17 mouse cellular contexts compared by ENCODE assay signal in the genomic region with DNA sequence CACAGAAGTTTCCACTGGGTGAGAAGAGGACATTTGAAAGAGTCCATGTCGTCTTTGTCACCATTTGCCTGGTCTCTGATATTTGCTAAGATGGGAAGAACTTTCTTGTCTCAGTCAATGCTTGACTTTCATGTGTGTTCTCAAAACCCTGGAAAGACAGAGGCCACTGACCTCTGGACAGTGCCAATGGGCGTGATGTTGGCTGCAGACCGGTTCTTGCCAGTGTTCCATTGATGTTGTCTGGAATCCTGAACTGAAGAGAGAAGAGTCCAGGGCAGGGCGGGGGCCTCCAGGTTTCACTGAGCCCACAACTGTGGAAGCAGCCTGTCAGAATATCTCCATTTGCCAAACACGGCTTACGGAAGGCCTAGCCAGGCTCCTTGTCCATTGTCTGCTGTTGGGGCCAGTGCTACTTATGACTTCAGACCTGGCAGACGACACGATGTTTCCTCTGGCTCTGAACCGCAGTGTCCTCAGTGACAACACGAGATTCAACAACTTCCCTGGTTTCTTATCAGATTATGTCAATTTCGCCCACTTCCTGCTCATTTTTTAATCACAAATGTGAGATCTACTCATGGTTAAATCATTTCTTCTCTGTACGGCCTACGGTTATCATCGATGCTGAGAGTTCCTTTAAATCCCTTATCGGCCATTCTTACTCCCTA. TPM values are rescaled to one million over a fixed set of nuclear protein-coding genes. Genes with fewer than 3 reads are reported as not detected.
DNase-seq lines count a peak whose midpoint lies in the region; ATAC-seq and TF ChIP-seq lines count a peak whose summit lies in the region.
"Had no signal": no experiment of that assay in that cellular context is flagged by ENCODE, and none has a peak within 500 bp of the region (broad histone marks: within the 10 kb centered on the region; RNA-seq: fewer than 3 reads in every experiment).

No protein-coding gene starts in this region.

- H3K4me2 ChIP-seq in midbrain, postnatal 0 days (ENCODE audit: low read depth, low read length, poor library complexity, severe bottlenecking), result no peak overlapping the region
- H3K4me2 ChIP-seq: limb, embryonic 15.5 days had no signal

- peak; percentile 76 for ATAC-seq in CD4-positive, CD25-positive, alpha-beta regulatory T cell, adult 4 months
- peak; percentile 58 for ATAC-seq in granulocyte monocyte progenitor cell, adult 5-6 weeks (replicated peaks; ENCODE audit: poor library complexity, severe bottlenecking)
- ATAC-seq in midbrain, postnatal 0 days (ENCODE audit: low FRiP score), result no peak

- H3K9ac ChIP-seq in midbrain, postnatal 0 days (replicated peaks; ENCODE audit: low read length, poor library complexity, severe bottlenecking), result no peak overlapping the region
- H3K9ac ChIP-seq: limb, embryonic 15.5 days had no signal

- no peaks in the 10 kb centered on the region for H3K9me3 ChIP-seq in midbrain, postnatal 0 days (ENCODE audit: low read length)
- H3K9me3 ChIP-seq: limb, embryonic 15.5 days had no signal

- no peaks in the 10 kb centered on the region for H3K36me3 ChIP-seq in midbrain, postnatal 0 days (ENCODE audit: insufficient read depth, low read length)
- H3K36me3 ChIP-seq: embryonic facial prominence, embryonic 10.5 days; limb, embryonic 15.5 days had no signal

- H3K27me3 ChIP-seq in midbrain, postnatal 0 days (ENCODE audit: insufficient read depth, low read length), result no peaks in the 10 kb centered on the region
- H3K27me3 ChIP-seq: CH12.LX; limb, embryonic 15.5 days had no signal

- no peaks in the 10 kb centered on the region for H3K4me1 ChIP-seq in midbrain, postnatal 0 days (ENCODE audit: insufficient read depth, low read length)
- H3K4me1 ChIP-seq: limb, embryonic 15.5 days had no signal

- peak; percentile 29 to 57 for DNase-seq in kidney, adult 8-10 months
- DNase-seq in kidney, postnatal 14 days, result no peak
- DNase-seq in naive thymus-derived CD4-positive, alpha-beta T cell, adult 2 months (ENCODE audit: low read depth), result peak; percentile 65
- DNase-seq in cerebellum, adult 11-12 months, result no peak
- DNase-seq in midbrain, postnatal 0 days (ENCODE audit: low spot score), result no peak
- DNase-seq: adrenal gland, postnatal 36 days; cerebellum, adult 2 months; gastrocnemius, postnatal 10 days; layer of hippocampus, postnatal 36 days; lung, postnatal 10 days; right cerebral cortex, postnatal 4 days had no signal

- H3K4me3 ChIP-seq in midbrain, postnatal 0 days (ENCODE audit: low read depth, low read length), result no peak overlapping the region
- H3K4me3 ChIP-seq: embryonic facial prominence, embryonic 10.5 days; limb, embryonic 15.5 days had no signal

- no peak overlapping the region for H3K27ac ChIP-seq in midbrain, postnatal 0 days (ENCODE audit: low read depth, low read length)
- H3K27ac ChIP-seq: embryonic facial prominence, embryonic 10.5 days; limb, embryonic 15.5 days; stomach, postnatal 0 days had no signal

- no peak for TF ChIP-seq CTCF in midbrain, postnatal 0 days (IDR thresholded peaks at IDR 0.05)

- WGBS in midbrain, postnatal 0 days, result 90% methylated on average over 15 of the region's 15 CpGs

RNA-seq across cellular contexts. Expression of a gene that starts 43.6 kb away (rescaled TPM):
- polyA plus RNA-seq in CD4-positive, CD25-positive, alpha-beta regulatory T cell, adult 4 months (2017; shearing (Covaris generic)), result 100 to 1,000 TPM in 1 of 2 experiments, 10 to 100 TPM in 1; 85.9 to 102 TPM
- total RNA-seq in granulocyte monocyte progenitor cell, adult 5-6 weeks (2014; fragmentation: Nextera tagmentation), result 25.4 and 33.9 TPM in 2 replicates
- 33.6 and 46.5 TPM in 2 replicates for total RNA-seq in granulocyte monocyte progenitor cell, adult 5-6 weeks (2017)
- 126 and 128 TPM in 2 replicates for total RNA-seq in midbrain, postnatal 0 days (2014; rRNA removed)
- polyA plus RNA-seq in midbrain, postnatal 0 days (2015; fragmentation: Nextera tagmentation; extraction: Ambion mirVana), result 79.1 and 79.7 TPM in 2 replicates

Comparison
In these comparisons a context has a peak if more than half of its experiments do, and no peak if none do; other contexts are left out.
1. DNase-seq: peak in kidney, adult 8-10 months (2 of 2) and naive thymus-derived CD4-positive, alpha-beta T cell, adult 2 months (single experiment); none in kidney, postnatal 14 days (single experiment), cerebellum, adult 11-12 months (single experiment) and midbrain, postnatal 0 days (single experiment).